Mouse (Mus musculus) stomach, embryonic 14.5 days (tissue): ENCODE measurements at regions not wholly inside any gene's neighbourhood (a gene's known extent, or its start where the extent isn't known, plus 50 kb on each side); places are given as distances from the start of the nearest gene placed in this dataset.

Experiments used
- ATAC-seq: fragments of 200-750 bp; cut with Nextera tagmentation; 2 replicates; pipeline ENCODE4 v1.8.0; 2017; ENCODE audit warnings: low read depth, moderate TSS enrichment; ENCODE audit not compliant: insufficient number of reproducible peaks, insufficient read depth, low FRiP score
- H3K27ac ChIP-seq: fragments of 300-500 bp; sonication (generic); 2 replicates; pipeline ENCODE4 v1.5.1; 2014; ENCODE audit warnings: mild to moderate bottlenecking, low read length, moderate library complexity, mixed read lengths
- H3K27me3 ChIP-seq: fragments of 300-500 bp; sonication (generic); 2 replicates; pipeline ENCODE4 v1.6.1; 2014; ENCODE audit warnings: low read length, control low read depth, mixed read lengths; ENCODE audit not compliant: control insufficient read depth, insufficient read depth
- H3K36me3 ChIP-seq: fragments of 300-500 bp; sonication (generic); 2 replicates; pipeline ENCODE4 v1.6.1; 2014; ENCODE audit warnings: mild to moderate bottlenecking, control low read depth, low read length, moderate library complexity, mixed read lengths; ENCODE audit not compliant: control insufficient read depth, insufficient read depth
- H3K4me1 ChIP-seq: fragments of 300-500 bp; sonication (generic); 2 replicates; pipeline ENCODE4 v1.6.1; 2014; ENCODE audit warnings: low read length, control low read depth, mixed read lengths; ENCODE audit not compliant: control insufficient read depth, insufficient read depth
- H3K4me2 ChIP-seq: fragments of 300-500 bp; sonication (generic); replicated peaks from 2 replicates; pipeline ENCODE4 v1.6.1; 2014; ENCODE audit warnings: low read depth, low read length, control low read depth
- H3K4me3 ChIP-seq: fragments of 300-500 bp; sonication (generic); 2 replicates; pipeline ENCODE4 v1.5.1; 2014; ENCODE audit warnings: low read depth, low read length, control low read depth
- H3K9ac ChIP-seq: fragments of 300-500 bp; sonication (generic); replicated peaks from 2 replicates; pipeline ENCODE4 v1.6.1; 2014; ENCODE audit warnings: low read depth, mild to moderate bottlenecking, control low read depth, low read length, moderate library complexity, mixed read lengths
- H3K9me3 ChIP-seq: fragments of 300-500 bp; sonication (generic); 2 replicates; pipeline ENCODE4 v1.6.1; 2016; ENCODE audit warnings: low read depth, low read length, control low read depth; ENCODE audit not compliant: control insufficient read depth
- WGBS: fragments of 180-500 bp; shearing (Covaris S2); extraction: QIAGEN DNeasy Blood & Tissue Kit; methylation state at CpG from one replicate; pipeline ENCODE4 v1.1.7; 2014; 5-methylcytosine and 5-hydroxymethylcytosine counted together

GRCm38 (mm10) chr7:145094134-145094526 is 113.8 kb downstream of the 1810010D01Rik start:
- Histone ChIP-seq H3K4me3 (no peak overlapping the region), H3K9me3 (no peaks in the 10 kb centered on the region), H3K4me1 (no peaks in the 10 kb centered on the region), H3K4me2 (no peak overlapping the region), H3K27ac (no peak overlapping the region), H3K9ac (no peak overlapping the region), H3K27me3 (no peaks in the 10 kb centered on the region), H3K36me3 (no peaks in the 10 kb centered on the region)
- WGBS = 68% methylated on average over 7 of the region's 7 CpGs
- ATAC-seq = no peak

- Histone ChIP-seq H3K9ac (no peak overlapping the region), H3K27ac (no peak overlapping the region), H3K27me3 (no peaks in the 10 kb centered on the region), H3K36me3 (no peaks in the 10 kb centered on the region), H3K4me2 (no peak overlapping the region), H3K9me3 (no peaks in the 10 kb centered on the region), H3K4me3 (no peak overlapping the region), H3K4me1 (no peaks in the 10 kb centered on the region)
- WGBS = 87% methylated on average over 3 of the region's 3 CpGs
- no peak for ATAC-seq
Measured at GRCm38 (mm10) chr7:145093417-145094133, 114.3 kb downstream of the 1810010D01Rik start.

GRCm38 (mm10) chr7:145092392-145093176 is 115.3 kb downstream of the 1810010D01Rik start:
- Histone ChIP-seq H3K4me3 (no peak overlapping the region), H3K9me3 (no peaks in the 10 kb centered on the region), H3K9ac (no peak overlapping the region), H3K36me3 (no peaks in the 10 kb centered on the region), H3K27me3 (no peaks in the 10 kb centered on the region), H3K4me2 (no peak overlapping the region), H3K27ac (no peak overlapping the region), H3K4me1 (no peaks in the 10 kb centered on the region)
- no peak for ATAC-seq
- WGBS = 64% methylated on average over 6 of the region's 6 CpGs

- no peak overlapping the region for H3K4me3 ChIP-seq
- H3K9ac ChIP-seq = no peak overlapping the region
- H3K27me3 ChIP-seq = no peaks in the 10 kb centered on the region
- no peaks in the 10 kb centered on the region for H3K9me3 ChIP-seq
- H3K4me2 ChIP-seq = no peak overlapping the region
- H3K4me1 ChIP-seq = no peaks in the 10 kb centered on the region
- no peak overlapping the region for H3K27ac ChIP-seq
- 76% methylated on average over 4 of the region's 4 CpGs for WGBS
- ATAC-seq = no peak
- H3K36me3 ChIP-seq = no peaks in the 10 kb centered on the region
Measured at GRCm38 (mm10) chr7:145090849-145091248, 117.1 kb downstream of the 1810010D01Rik start.

- Histone ChIP-seq H3K4me3 (no peak overlapping the region), H3K9ac (no peak overlapping the region), H3K4me1 (no peaks in the 10 kb centered on the region), H3K4me2 (no peak overlapping the region), H3K9me3 (no peaks in the 10 kb centered on the region), H3K27ac (no peak overlapping the region), H3K27me3 (no peaks in the 10 kb centered on the region), H3K36me3 (no peaks in the 10 kb centered on the region)
- no peak for ATAC-seq
- WGBS = 77% methylated on average over 3 of the region's 3 CpGs
Measured at GRCm38 (mm10) chr7:145089315-145089721, 118.6 kb downstream of the 1810010D01Rik start.

GRCm38 (mm10) chr7:145088655-145089054 is 119.3 kb downstream of the 1810010D01Rik start:
- Histone ChIP-seq H3K9ac (no peak overlapping the region), H3K36me3 (no peaks in the 10 kb centered on the region), H3K27me3 (no peaks in the 10 kb centered on the region), H3K4me2 (no peak overlapping the region), H3K4me3 (no peak overlapping the region), H3K27ac (no peak overlapping the region), H3K4me1 (no peaks in the 10 kb centered on the region), H3K9me3 (no peaks in the 10 kb centered on the region)
- no peak for ATAC-seq
- 85% methylated on average over 3 of the region's 3 CpGs for WGBS

GRCm38 (mm10) chr7:145087790-145088189 is 120.1 kb downstream of the 1810010D01Rik start:
- ATAC-seq = no peak
- H3K9me3 ChIP-seq = no peaks in the 10 kb centered on the region
- no peak overlapping the region for H3K4me2 ChIP-seq
- no peak overlapping the region for H3K4me3 ChIP-seq
- H3K27ac ChIP-seq = no peak overlapping the region
- WGBS = 76% methylated on average over 5 of the region's 5 CpGs
- H3K4me1 ChIP-seq = no peaks in the 10 kb centered on the region
- H3K27me3 ChIP-seq = no peaks in the 10 kb centered on the region
- H3K36me3 ChIP-seq = no peaks in the 10 kb centered on the region
- no peak overlapping the region for H3K9ac ChIP-seq

GRCm38 (mm10) chr7:145082917-145083752 is 124.8 kb downstream of the 1810010D01Rik start:
- H3K9me3 ChIP-seq = no peaks in the 10 kb centered on the region
- no peak overlapping the region for H3K4me2 ChIP-seq
- no peaks in the 10 kb centered on the region for H3K4me1 ChIP-seq
- ATAC-seq = no peak
- no peak overlapping the region for H3K9ac ChIP-seq
- WGBS = 64% methylated on average over 9 of the region's 9 CpGs
- H3K27ac ChIP-seq = no peak overlapping the region
- H3K27me3 ChIP-seq = no peaks in the 10 kb centered on the region
- no peak overlapping the region for H3K4me3 ChIP-seq
- H3K36me3 ChIP-seq = no peaks in the 10 kb centered on the region
